Mouse (Mus musculus) ES-E14 (cell line): ENCODE results near the gene Mapk8ip2.

Experiments used
- CHD2 ChIP-seq: IDR thresholded peaks from 2 replicates; pipeline ENCODE4 v1.6.1; 2014; ENCODE audit warnings: mild to moderate bottlenecking, low read depth, low read length, inconsistent platforms
- HCFC1 ChIP-seq: IDR thresholded peaks from 2 replicates; pipeline ENCODE4 v1.6.1; 2012; ENCODE audit warnings: low read length, inconsistent platforms, borderline replicate concordance; ENCODE audit not compliant: insufficient read depth
- MAFK ChIP-seq: IDR thresholded peaks from 2 replicates; pipeline ENCODE4 v1.6.1; 2014; ENCODE audit warnings: mild to moderate bottlenecking, low read depth, low read length, inconsistent platforms; ENCODE audit not compliant: insufficient read depth
- ZC3H11A ChIP-seq: IDR thresholded peaks from 2 replicates; pipeline ENCODE4 v1.6.1; 2012; ENCODE audit warnings: low read depth, mild to moderate bottlenecking, inconsistent platforms, low read length, borderline replicate concordance
- ZNF384 ChIP-seq: IDR thresholded peaks from 2 replicates; pipeline ENCODE4 v1.6.1; 2012; ENCODE audit warnings: low read depth, low read length, inconsistent platforms

DNA sequence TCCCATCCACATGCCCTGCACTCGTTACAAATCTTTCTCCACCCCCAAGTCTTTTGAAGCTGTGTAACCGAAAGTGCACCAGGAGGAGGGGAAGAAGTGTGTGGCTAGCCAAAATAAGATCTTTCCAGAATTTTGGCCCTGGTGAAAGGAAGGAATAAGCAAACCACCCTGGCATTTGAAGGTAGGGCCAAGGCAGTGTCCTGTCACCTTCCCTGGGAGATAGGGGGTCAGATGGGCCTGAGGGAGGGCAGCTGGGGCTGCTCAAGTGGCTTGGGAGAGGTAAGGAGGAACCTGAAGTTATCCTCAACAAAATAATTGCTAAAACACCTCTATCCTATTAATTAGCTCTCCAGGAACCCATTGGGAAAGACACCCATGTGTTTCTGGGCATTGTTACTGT, 43.1 kb downstream of the Mapk8ip2 start:
- no peak for TF ChIP-seq CHD2
- no peak for TF ChIP-seq ZNF384
- no peak for TF ChIP-seq HCFC1
- TF ChIP-seq MAFK: no peak
- no peak for TF ChIP-seq ZC3H11A
